Mouse (Mus musculus) kidney, postnatal 0 days (tissue): ENCODE measurements around the gene Dnajc14. TPM values are rescaled to one million over a fixed set of nuclear protein-coding genes. Genes with fewer than 3 reads are reported as not detected.
A peak's percentile ranks its signal among the peaks of the same experiment; 100 is the strongest.

ENCODE experiments used
- ATAC-seq: fragments of 200-750 bp; cut with Nextera tagmentation; replicated peaks from 2 replicates; pipeline ENCODE4 v1.8.0; 2017; ENCODE audit warnings: low read depth, moderate number of reproducible peaks, moderate TSS enrichment, moderate library complexity; ENCODE audit not compliant: low FRiP score
- DNase-seq: peaks from one replicate; pipeline ENCODE4 v3.0.0-alpha.2; 2016; ENCODE audit warnings: low spot score
- H3K27ac ChIP-seq: fragments of 300-500 bp; sonication (generic); 2 replicates; pipeline ENCODE4 v1.5.1; 2014; ENCODE audit warnings: mild to moderate bottlenecking
- H3K27me3 ChIP-seq: fragments of 300-500 bp; sonication (generic); 2 replicates; pipeline ENCODE4 v1.6.1; 2014; ENCODE audit warnings: low read length, mixed read lengths; ENCODE audit not compliant: insufficient read depth
- H3K36me3 ChIP-seq: fragments of 300-500 bp; sonication (generic); 2 replicates; pipeline ENCODE4 v1.6.1; 2014; ENCODE audit warnings: low read length, mixed read lengths; ENCODE audit not compliant: insufficient read depth
- H3K4me1 ChIP-seq: fragments of 300-500 bp; sonication (generic); replicated peaks from 2 replicates; pipeline ENCODE4 v1.6.1; 2014; ENCODE audit warnings: antibody characterized with exemption, low read length, mixed read lengths; ENCODE audit not compliant: insufficient read depth
- H3K4me2 ChIP-seq: fragments of 300-500 bp; sonication (generic); 2 replicates; pipeline ENCODE4 v1.6.1; 2014; ENCODE audit warnings: mild to moderate bottlenecking, low read length, moderate library complexity, mixed read lengths
- H3K4me3 ChIP-seq: fragments of 300-500 bp; sonication (generic); replicated peaks from 2 replicates; pipeline ENCODE4 v1.5.1; 2014; ENCODE audit warnings: low read depth, low read length
- H3K9ac ChIP-seq: fragments of 300-500 bp; sonication (generic); 2 replicates; pipeline ENCODE4 v1.6.1; 2014; ENCODE audit warnings: low read depth, low read length
- H3K9me3 ChIP-seq: fragments of 300-500 bp; sonication (generic); replicated peaks from 2 replicates; pipeline ENCODE4 v1.6.1; 2016; ENCODE audit warnings: low read length, inconsistent platforms, mixed read lengths
- CTCF ChIP-seq: IDR thresholded peaks from 2 replicates; pipeline ENCODE4 v1.5.1; 2016; ENCODE audit warnings: antibody characterized with exemption, low read depth, mild to moderate bottlenecking, moderate library complexity
- WGBS: fragments of 180-500 bp; shearing (Covaris S2); extraction: QIAGEN DNeasy Blood & Tissue Kit; methylation state at CpG from one replicate; pipeline ENCODE4 v1.1.7; 2014; 5-methylcytosine and 5-hydroxymethylcytosine counted together
- polyA plus RNA-seq: library from polyadenylated mRNA; unstranded; fragments of >200 nt; fragmentation: Nextera tagmentation; extraction: Ambion mirVana; gene quantifications from 2 replicates; pipeline ENCODE4 v1.2.1, GENCODE M21; 2015

The Dnajc14 gene
- polyA plus RNA-seq, 1 experiment from 2014 or later: 46.2 TPM

DNA sequence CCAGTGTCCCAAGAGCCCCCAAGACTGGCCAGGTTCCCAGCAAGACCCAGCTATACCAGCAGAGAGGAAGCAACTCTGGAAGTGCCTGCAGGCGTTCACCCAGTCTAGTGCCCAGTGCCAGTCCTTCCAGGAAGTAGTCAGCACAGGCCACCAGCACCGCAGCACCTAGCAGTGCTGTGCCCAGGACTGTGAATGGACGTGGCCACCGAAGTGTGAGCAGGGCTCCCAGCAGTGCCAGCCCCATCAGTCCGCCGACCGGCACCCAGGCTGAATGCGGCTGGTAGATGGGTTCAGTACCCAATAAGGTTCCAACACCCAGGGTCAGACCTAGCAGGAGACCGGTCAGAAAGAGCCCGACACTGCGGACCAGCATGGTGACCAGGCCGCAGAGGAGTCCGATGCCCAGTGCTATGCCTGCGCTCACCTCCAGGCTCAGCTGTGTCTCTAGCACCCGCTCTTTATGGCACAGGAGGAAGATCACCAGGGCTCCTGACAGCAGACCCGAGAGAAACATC is 1.8 kb upstream of the Dnajc14 start:
- Histone ChIP-seq H3K9me3 (no peaks in the 10 kb centered on the region), H3K27me3 (no peaks in the 10 kb centered on the region), H3K4me3 (no peak overlapping the region), H3K4me1 (peaks cover 21% of the 10 kb centered on the region), H3K36me3 (peaks cover 13% of the 10 kb centered on the region; the same call in 1 of the 2 replicates), H3K9ac (no peak overlapping the region), H3K4me2 (no peak overlapping the region), H3K27ac (no peak overlapping the region)
- 86% methylated on average over 16 of the region's 16 CpGs for WGBS
- TF ChIP-seq CTCF: no peak
- DNase-seq (no peak), ATAC-seq (no peak)

DNA sequence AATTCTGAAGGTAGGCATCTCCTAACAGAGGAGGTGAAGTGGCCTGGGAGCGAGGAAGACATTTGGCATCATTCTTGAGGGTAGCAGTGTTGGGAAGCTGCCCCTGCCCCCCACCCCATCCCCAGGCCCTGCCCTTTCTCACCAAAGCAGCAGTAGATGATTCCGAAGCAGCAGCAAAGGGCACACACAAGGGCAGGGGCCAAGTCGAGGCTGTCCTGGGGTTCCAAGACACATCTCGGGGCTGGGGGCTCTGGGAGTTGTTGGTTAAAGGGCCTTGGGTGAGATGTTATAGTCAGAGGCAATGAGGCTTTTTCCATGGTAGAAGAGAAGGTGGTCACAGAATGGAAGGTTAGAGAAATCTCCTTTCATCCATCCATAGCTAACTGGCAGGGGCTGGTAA is 906 bp upstream of the Dnajc14 start:
- H3K9ac ChIP-seq: peak overlapping the region; percentile 85
- H3K9me3 ChIP-seq: no peaks in the 10 kb centered on the region
- no peaks in the 10 kb centered on the region for H3K27me3 ChIP-seq
- no peak for TF ChIP-seq CTCF
- DNase-seq (no peak), ATAC-seq (no peak)
- peaks cover 13% of the 10 kb centered on the region; the same call in 1 of the 2 replicates for H3K36me3 ChIP-seq
- peak overlapping the region; percentile 74; the same call in 1 of the 2 replicates for H3K4me3 ChIP-seq
- 51% methylated on average over 4 of the region's 4 CpGs for WGBS
- peak overlapping the region; percentile 98; the same call in 1 of the 2 replicates for H3K27ac ChIP-seq
- H3K4me1 ChIP-seq: peaks cover 30% of the 10 kb centered on the region
- H3K4me2 ChIP-seq: peak overlapping the region; percentile 72

DNA sequence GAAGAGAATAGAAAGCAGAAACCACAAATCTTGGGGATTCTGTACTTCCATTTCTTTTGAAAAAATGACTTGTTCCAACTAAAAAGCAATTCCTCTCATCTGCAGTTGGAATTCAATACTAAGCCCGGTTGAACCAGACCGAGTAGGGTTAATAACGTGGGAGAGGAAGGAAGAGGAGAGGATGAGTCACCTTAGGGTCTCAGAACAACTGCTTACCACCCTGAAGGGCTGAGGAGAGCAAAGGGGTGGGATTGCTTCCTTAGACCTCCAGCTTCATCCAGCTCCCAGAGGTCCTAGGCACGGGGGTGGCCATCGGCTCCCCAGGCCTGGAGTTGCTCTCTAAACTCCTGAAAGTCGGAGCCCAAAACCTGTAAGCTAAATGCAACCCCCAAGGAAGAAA is 501 bp upstream of the Dnajc14 start:
- Histone ChIP-seq H3K4me3 (peak overlapping the region; percentile 74), H3K4me1 (peaks cover 30% of the 10 kb centered on the region), H3K36me3 (peaks cover 13% of the 10 kb centered on the region; the same call in 1 of the 2 replicates), H3K27ac (peak overlapping the region; percentile 98), H3K4me2 (peak overlapping the region; percentile 72), H3K9me3 (no peaks in the 10 kb centered on the region), H3K27me3 (no peaks in the 10 kb centered on the region), H3K9ac (peak overlapping the region; percentile 85)
- WGBS: 7% methylated on average over 6 of the region's 6 CpGs
- no peak for TF ChIP-seq CTCF
- ATAC-seq (no peak), DNase-seq (peak; percentile 44)

DNA sequence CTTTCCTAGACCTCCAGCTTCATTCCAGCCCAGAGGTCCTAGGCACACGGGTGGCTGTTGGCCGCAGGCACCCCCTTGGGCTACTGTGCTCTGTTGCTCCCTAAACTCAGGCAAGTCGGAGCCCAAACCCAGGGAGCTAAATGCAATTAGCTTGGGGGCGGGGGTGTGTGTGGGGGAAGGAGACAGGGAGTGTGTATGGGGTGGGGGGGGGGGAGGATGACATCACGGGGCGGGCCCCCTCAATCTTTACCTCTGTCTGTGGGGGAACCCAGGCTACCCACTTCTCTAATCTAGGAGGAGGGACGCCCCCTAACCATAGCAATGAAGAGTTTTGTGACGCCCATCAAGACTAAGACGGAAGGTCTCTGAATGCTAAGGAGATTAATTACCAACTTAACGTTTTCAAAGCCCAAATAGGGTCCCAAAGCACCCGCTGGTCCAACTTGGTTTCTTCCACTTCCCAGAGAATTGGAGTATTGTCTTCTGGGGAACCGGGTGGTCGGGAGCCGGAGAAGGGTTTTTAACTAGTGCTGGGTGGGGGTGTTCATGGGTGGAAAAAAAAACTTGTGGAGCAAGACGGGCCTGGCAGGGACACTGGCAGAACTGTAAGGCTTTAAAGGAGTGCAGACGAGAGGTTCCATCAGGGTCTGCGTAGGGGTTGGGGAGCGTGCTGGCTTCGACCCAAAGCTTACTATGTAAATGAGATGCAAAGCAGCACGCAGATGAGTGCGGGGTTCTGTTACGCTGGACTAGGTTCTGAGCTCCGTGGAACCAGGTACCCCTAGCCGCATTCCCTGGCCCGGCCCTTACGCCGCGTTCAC is 619 bp downstream of the Dnajc14 start, which contains the start of gene Tmem198b:
Tmem198b (minus strand) TSS at position 100 of the 821 bp plus-strand sequence.
- DNase-seq (peak; percentile 91), ATAC-seq (peak; percentile 52)
- Histone ChIP-seq H3K9me3 (no peaks in the 10 kb centered on the region), H3K36me3 (peaks cover 10% of the 10 kb centered on the region; the same call in 1 of the 2 replicates), H3K27me3 (no peaks in the 10 kb centered on the region), H3K4me2 (peak within 1 kb of the TSS; percentile 72), H3K9ac (peak within 1 kb of the TSS; percentile 85), H3K4me1 (peaks cover 33% of the 10 kb centered on the region), H3K4me3 (peak within 1 kb of the TSS; percentile 74), H3K27ac (peak within 1 kb of the TSS; percentile 98)
- no peak for TF ChIP-seq CTCF
- 0% methylated on average over 28 of the region's 28 CpGs for WGBS

DNA sequence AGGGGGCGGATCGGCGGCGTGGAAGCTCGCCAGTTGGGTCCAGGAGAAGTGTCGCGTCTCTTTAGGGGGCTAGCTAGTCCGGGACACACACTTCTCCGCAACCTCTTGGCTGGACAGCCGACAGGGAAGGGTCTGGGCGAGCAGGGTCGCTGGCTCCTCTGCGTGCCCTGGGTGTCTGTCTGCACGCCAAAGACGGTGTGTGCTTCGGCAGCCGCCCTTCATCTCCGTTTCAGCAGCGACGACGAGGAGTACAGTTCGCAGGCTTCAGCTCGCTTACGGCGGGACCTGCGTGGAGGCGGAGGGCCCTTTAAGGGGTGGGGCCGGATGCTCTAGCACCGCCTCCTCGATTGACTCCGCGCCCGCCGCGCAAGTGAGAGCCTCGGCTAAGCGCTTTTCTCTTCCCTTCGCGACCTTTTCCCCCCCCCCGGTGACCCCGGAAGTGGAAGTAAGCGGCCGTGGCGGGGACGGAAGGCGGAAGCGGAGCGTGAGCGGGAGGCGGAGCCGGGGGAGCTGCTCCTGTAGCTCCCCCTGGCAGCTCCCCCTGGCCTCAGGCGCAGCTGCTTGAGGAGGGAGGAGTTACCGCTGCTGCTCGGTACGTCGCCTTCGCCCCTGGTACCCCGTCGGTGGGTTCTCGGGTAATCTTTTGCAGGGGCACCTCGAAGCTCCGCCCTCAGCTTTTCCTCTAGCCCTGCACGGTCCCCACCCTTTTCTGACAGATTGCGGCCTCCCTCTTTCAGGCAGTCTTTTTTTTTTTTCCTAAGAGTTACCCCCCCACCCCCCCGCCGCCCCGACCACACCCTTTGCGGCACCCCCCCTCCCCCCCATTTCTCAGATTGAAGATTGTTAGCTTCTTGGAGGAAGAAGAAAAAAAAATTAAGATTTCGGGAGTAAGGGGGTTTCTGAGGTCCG is 1.5 kb downstream of the Dnajc14 start:
- peak overlapping the region; percentile 74 for H3K4me3 ChIP-seq
- H3K27ac ChIP-seq: peak overlapping the region; percentile 98
- DNase-seq (peak; percentile 99), ATAC-seq (peak; percentile 93)
- peak; percentile 49 for TF ChIP-seq CTCF
- peaks cover 10% of the 10 kb centered on the region; the same call in 1 of the 2 replicates for H3K36me3 ChIP-seq
- peaks cover 33% of the 10 kb centered on the region for H3K4me1 ChIP-seq
- H3K9me3 ChIP-seq: no peaks in the 10 kb centered on the region
- H3K4me2 ChIP-seq: peak overlapping the region; percentile 72
- H3K9ac ChIP-seq: peak overlapping the region; percentile 85
- WGBS: 1% methylated on average over 69 of the region's 70 CpGs
- H3K27me3 ChIP-seq: no peaks in the 10 kb centered on the region

DNA sequence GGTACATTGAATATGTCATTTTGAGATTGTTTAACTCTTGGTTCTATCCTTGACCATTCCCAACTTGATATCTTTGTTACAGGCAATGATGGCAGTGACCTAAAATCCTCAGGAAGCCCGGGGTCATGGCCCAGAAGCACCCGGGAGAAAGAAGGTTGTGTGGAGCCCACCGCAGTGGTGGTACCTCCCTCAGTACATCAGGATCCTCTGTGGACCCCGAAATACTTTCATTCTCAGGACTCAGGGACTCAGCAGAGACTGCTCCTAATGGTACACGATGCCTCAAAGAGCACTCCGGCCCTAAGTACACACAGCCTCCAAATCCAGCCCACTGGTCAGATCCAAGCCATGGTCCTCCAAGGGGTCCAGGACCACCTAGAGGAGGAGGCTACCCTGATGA is 2.2 kb downstream of the Dnajc14 start:
- H3K27me3 ChIP-seq: no peaks in the 10 kb centered on the region
- H3K9ac ChIP-seq: peak overlapping the region; percentile 85
- no peak for ATAC-seq
- peaks cover 33% of the 10 kb centered on the region for H3K4me1 ChIP-seq
- WGBS: 41% methylated on average over 6 of the region's 6 CpGs
- peak overlapping the region; percentile 74 for H3K4me3 ChIP-seq
- H3K36me3 ChIP-seq: peaks cover 6% of the 10 kb centered on the region; the same call in 1 of the 2 replicates
- no peak for TF ChIP-seq CTCF
- H3K27ac ChIP-seq: no peak overlapping the region
- DNase-seq: no peak
- H3K4me2 ChIP-seq: peak overlapping the region; percentile 72
- no peaks in the 10 kb centered on the region for H3K9me3 ChIP-seq
